Mouse (Mus musculus): ENCODE data around the gene Pabpc4. TPM values are rescaled to one million over a fixed set of nuclear protein-coding genes. Genes with fewer than 3 reads are reported as not detected.
A peak's percentile ranks its signal among the peaks of the same experiment; 100 is the strongest.
"Not testable (repeated sequence)": the region's sequence is repeated elsewhere in the genome, so short reads cannot be mapped to it uniquely, and the experiment has no call there.

Pabpc4 gene
- polyA plus RNA-seq, 1 experiment from 2014 or later, result 30.2 TPM

- Histone ChIP-seq H3K27me3 (ENCODE audit: control insufficient read depth, insufficient read depth, low read length) (no peaks in the 10 kb centered on the region), H3K27ac (ENCODE audit: low read depth, low read length) (no peak overlapping the region), H3K9ac (replicated peaks; ENCODE audit: low read depth, low read length) (no peak overlapping the region), H3K4me3 (ENCODE audit: low read depth, low read length) (no peak overlapping the region), H3K4me2 (ENCODE audit: low read depth, low read length) (no peak overlapping the region), H3K9me3 (ENCODE audit: control insufficient read depth, low read length) (no peaks in the 10 kb centered on the region), H3K36me3 (ENCODE audit: control insufficient read depth, insufficient read depth, low read length) (no peaks in the 10 kb centered on the region; the same call in 1 of the 2 replicates), H3K4me1 (ENCODE audit: control insufficient read depth, insufficient read depth, low read length) (no peaks in the 10 kb centered on the region)
- WGBS, result 87% methylated on average over 10 of the region's 10 CpGs
- ATAC-seq (ENCODE audit: low read depth), result no peak
Measured at GRCm38 (mm10) chr4:123306999-123307398, 44.8 kb downstream of the Pabpc4 start.

- WGBS, result 65% methylated on average over 3 of the region's 3 CpGs
Measured at GRCm38 (mm10) chr4:123308292-123308691, 46.1 kb downstream of the Pabpc4 start.

GRCm38 (mm10) chr4:123311845-123312244 is 49.7 kb downstream of the Pabpc4 start:
- H3K27me3 ChIP-seq (ENCODE audit: control insufficient read depth, insufficient read depth, low read length), result no peaks in the 10 kb centered on the region
- no peaks in the 10 kb centered on the region for H3K4me1 ChIP-seq (ENCODE audit: control insufficient read depth, insufficient read depth, low read length)
- no peak overlapping the region for H3K4me3 ChIP-seq (ENCODE audit: low read depth, low read length)
- H3K36me3 ChIP-seq (ENCODE audit: control insufficient read depth, insufficient read depth, low read length), result no peaks in the 10 kb centered on the region
- H3K9ac ChIP-seq (replicated peaks; ENCODE audit: low read depth, low read length), result no peak overlapping the region
- WGBS, result 86% methylated on average over 7 of the region's 7 CpGs
- H3K27ac ChIP-seq (ENCODE audit: low read depth, low read length), result no peak overlapping the region
- ATAC-seq (ENCODE audit: low read depth), result no peak
- H3K9me3 ChIP-seq (ENCODE audit: control insufficient read depth, low read length), result no peaks in the 10 kb centered on the region
- H3K4me2 ChIP-seq (ENCODE audit: low read depth, low read length), result no peak overlapping the region

More at GRCm38 (mm10) chr4:123308292-123308691, 46.1 kb downstream of the Pabpc4 start:
- no peaks in the 10 kb centered on the region for H3K4me1 ChIP-seq (ENCODE audit: control insufficient read depth, insufficient read depth, low read length)
- no peak overlapping the region for H3K4me3 ChIP-seq (ENCODE audit: low read depth, low read length)
- ATAC-seq (ENCODE audit: low read depth), result no peak
- no peak overlapping the region for H3K9ac ChIP-seq (replicated peaks; ENCODE audit: low read depth, low read length)
- no peak overlapping the region for H3K4me2 ChIP-seq (ENCODE audit: low read depth, low read length)
- no peak overlapping the region for H3K27ac ChIP-seq (ENCODE audit: low read depth, low read length)
- H3K27me3 ChIP-seq (ENCODE audit: control insufficient read depth, insufficient read depth, low read length), result no peaks in the 10 kb centered on the region
- H3K9me3 ChIP-seq (ENCODE audit: control insufficient read depth, low read length), result no peaks in the 10 kb centered on the region
- H3K36me3 ChIP-seq (ENCODE audit: control insufficient read depth, insufficient read depth, low read length), result no peaks in the 10 kb centered on the region

GRCm38 (mm10) chr4:123313010-123313409 is 50.9 kb downstream of the Pabpc4 start:
- Histone ChIP-seq H3K9me3 (ENCODE audit: control insufficient read depth, low read length) (no peaks in the 10 kb centered on the region), H3K4me1 (ENCODE audit: control insufficient read depth, insufficient read depth, low read length) (no peaks in the 10 kb centered on the region), H3K27me3 (ENCODE audit: control insufficient read depth, insufficient read depth, low read length) (no peaks in the 10 kb centered on the region), H3K36me3 (ENCODE audit: control insufficient read depth, insufficient read depth, low read length) (no peaks in the 10 kb centered on the region), H3K9ac (replicated peaks; ENCODE audit: low read depth, low read length) (no peak overlapping the region), H3K27ac (ENCODE audit: low read depth, low read length) (no peak overlapping the region), H3K4me2 (ENCODE audit: low read depth, low read length) (no peak overlapping the region), H3K4me3 (ENCODE audit: low read depth, low read length) (no peak overlapping the region)
- ATAC-seq (ENCODE audit: low read depth), result no peak
- WGBS, result 92% methylated on average over 6 of the region's 6 CpGs

GRCm38 (mm10) chr4:123314497-123314896 is 52.3 kb downstream of the Pabpc4 start:
- Histone ChIP-seq H3K27ac (ENCODE audit: low read depth, low read length) (no peak overlapping the region), H3K4me2 (ENCODE audit: low read depth, low read length) (no peak overlapping the region), H3K4me3 (ENCODE audit: low read depth, low read length) (no peak overlapping the region), H3K9ac (replicated peaks; ENCODE audit: low read depth, low read length) (no peak overlapping the region), H3K36me3 (ENCODE audit: control insufficient read depth, insufficient read depth, low read length) (no peaks in the 10 kb centered on the region), H3K4me1 (ENCODE audit: control insufficient read depth, insufficient read depth, low read length) (no peaks in the 10 kb centered on the region), H3K27me3 (ENCODE audit: control insufficient read depth, insufficient read depth, low read length) (no peaks in the 10 kb centered on the region), H3K9me3 (ENCODE audit: control insufficient read depth, low read length) (no peaks in the 10 kb centered on the region)
- 88% methylated on average over 3 of the region's 3 CpGs for WGBS
- ATAC-seq (ENCODE audit: low read depth), result no peak

GRCm38 (mm10) chr4:123322910-123323309 is 60.8 kb downstream of the Pabpc4 start:
- H3K36me3 ChIP-seq (ENCODE audit: control insufficient read depth, insufficient read depth, low read length); H3K27ac ChIP-seq (ENCODE audit: low read depth, low read length); H3K9me3 ChIP-seq (ENCODE audit: control insufficient read depth, low read length); H3K4me1 ChIP-seq (ENCODE audit: control insufficient read depth, insufficient read depth, low read length); H3K4me2 ChIP-seq (ENCODE audit: low read depth, low read length); H3K4me3 ChIP-seq (ENCODE audit: low read depth, low read length); H3K27me3 ChIP-seq (ENCODE audit: control insufficient read depth, insufficient read depth, low read length); H3K9ac ChIP-seq (replicated peaks; ENCODE audit: low read depth, low read length): not testable (repeated sequence)
- WGBS, result 15% methylated on average over 11 of the region's 38 CpGs
- ATAC-seq (ENCODE audit: low read depth), result peak; percentile 54

- no peaks in the 10 kb centered on the region for H3K36me3 ChIP-seq (ENCODE audit: control insufficient read depth, insufficient read depth, low read length)
- 11% methylated on average over 13 of the region's 13 CpGs for WGBS
- no peak within 1 kb of the TSS for H3K27ac ChIP-seq (ENCODE audit: low read depth, low read length)
- H3K4me1 ChIP-seq (ENCODE audit: control insufficient read depth, insufficient read depth, low read length), result no peaks in the 10 kb centered on the region
- H3K9ac ChIP-seq (replicated peaks; ENCODE audit: low read depth, low read length), result no peak within 1 kb of the TSS
- ATAC-seq (ENCODE audit: low read depth), result no peak
- H3K4me2 ChIP-seq (ENCODE audit: low read depth, low read length), result peak within 1 kb of the TSS; percentile 27; the same call in 1 of the 2 replicates
- H3K27me3 ChIP-seq (ENCODE audit: control insufficient read depth, insufficient read depth, low read length), result peaks cover 4% of the 10 kb centered on the region; the same call in 1 of the 2 replicates
- H3K4me3 ChIP-seq (ENCODE audit: low read depth, low read length), result no peak within 1 kb of the TSS
- H3K9me3 ChIP-seq (ENCODE audit: control insufficient read depth, low read length), result no peaks in the 10 kb centered on the region
Measured at GRCm38 (mm10) chr4:123323534-123323933, 61.4 kb downstream of the Pabpc4 start, which contains the start of gene Oxct2a. Gene Oxct2a, minus strand, starts transcription at chr4:123323634.

GRCm38 (mm10) chr4:123326087-123326486 is 63.9 kb downstream of the Pabpc4 start:
- ATAC-seq (ENCODE audit: low read depth), result no peak
- H3K4me1 ChIP-seq (ENCODE audit: control insufficient read depth, insufficient read depth, low read length), result no peaks in the 10 kb centered on the region
- WGBS, result 76% methylated on average over 3 of the region's 3 CpGs

GRCm38 (mm10) chr4:123327630-123328029 is 65.5 kb downstream of the Pabpc4 start:
- Histone ChIP-seq H3K4me3 (ENCODE audit: low read depth, low read length) (no peak overlapping the region), H3K9me3 (ENCODE audit: control insufficient read depth, low read length) (no peaks in the 10 kb centered on the region)

More at GRCm38 (mm10) chr4:123326087-123326486, 63.9 kb downstream of the Pabpc4 start:
- H3K9ac ChIP-seq (replicated peaks; ENCODE audit: low read depth, low read length), result no peak overlapping the region
- peaks cover 4% of the 10 kb centered on the region; the same call in 1 of the 2 replicates for H3K27me3 ChIP-seq (ENCODE audit: control insufficient read depth, insufficient read depth, low read length)
- H3K27ac ChIP-seq (ENCODE audit: low read depth, low read length), result no peak overlapping the region
- no peaks in the 10 kb centered on the region for H3K9me3 ChIP-seq (ENCODE audit: control insufficient read depth, low read length)
- no peak overlapping the region for H3K4me2 ChIP-seq (ENCODE audit: low read depth, low read length)
- no peaks in the 10 kb centered on the region for H3K36me3 ChIP-seq (ENCODE audit: control insufficient read depth, insufficient read depth, low read length)
- no peak overlapping the region for H3K4me3 ChIP-seq (ENCODE audit: low read depth, low read length)

More at GRCm38 (mm10) chr4:123327630-123328029, 65.5 kb downstream of the Pabpc4 start:
- H3K27me3 ChIP-seq (ENCODE audit: control insufficient read depth, insufficient read depth, low read length), result peaks cover 4% of the 10 kb centered on the region; the same call in 1 of the 2 replicates
- WGBS, result 56% methylated on average over 3 of the region's 3 CpGs
- no peak overlapping the region for H3K27ac ChIP-seq (ENCODE audit: low read depth, low read length)
- H3K36me3 ChIP-seq (ENCODE audit: control insufficient read depth, insufficient read depth, low read length), result no peaks in the 10 kb centered on the region
- no peak overlapping the region for H3K9ac ChIP-seq (replicated peaks; ENCODE audit: low read depth, low read length)
- H3K4me2 ChIP-seq (ENCODE audit: low read depth, low read length), result no peak overlapping the region
- no peaks in the 10 kb centered on the region for H3K4me1 ChIP-seq (ENCODE audit: control insufficient read depth, insufficient read depth, low read length)
- no peak for ATAC-seq (ENCODE audit: low read depth)
